Mouse (Mus musculus) retina, postnatal 1 day (tissue): ENCODE results near the gene Hoxb7.

Experiments
- DNase-seq: peaks from one replicate; pipeline ENCODE4 v3.0.0-alpha.2; 2012

Hoxb7 gene

DNA sequence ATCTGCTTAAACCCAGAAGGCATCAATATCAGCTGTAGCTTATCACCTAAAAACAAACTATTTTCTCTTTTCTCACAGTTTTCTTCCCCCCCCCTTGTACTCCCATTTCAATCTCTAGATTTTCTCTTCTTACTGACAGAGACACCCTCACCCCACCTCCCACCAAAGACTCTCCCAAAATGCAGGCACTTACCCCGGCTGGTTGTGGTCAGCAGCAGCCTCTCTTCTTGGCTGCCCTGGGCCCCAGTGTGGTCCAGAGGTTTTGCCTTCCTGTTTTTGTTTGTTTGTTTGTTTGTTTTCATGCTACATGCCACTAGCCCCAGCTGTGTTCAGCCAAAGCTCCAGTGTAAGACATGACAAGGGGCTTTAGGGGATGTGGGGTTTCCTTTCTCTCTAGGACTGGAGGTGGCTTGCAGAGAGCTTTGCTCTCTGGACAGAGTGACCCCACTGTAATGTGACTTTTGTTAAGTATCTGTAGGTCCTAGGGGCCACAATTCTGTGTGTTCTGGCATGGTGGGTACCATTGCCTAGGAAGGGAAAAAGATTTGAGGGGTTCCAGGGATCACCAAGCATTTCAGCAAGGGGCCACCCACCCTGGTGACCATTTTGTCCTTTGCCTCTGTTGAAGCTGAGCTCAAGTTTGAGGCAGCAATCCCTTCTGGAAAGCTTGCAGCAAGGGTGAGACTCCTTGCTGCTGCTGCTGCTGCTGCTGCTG lies 18.2 kb upstream of the Hoxb7 start:
- DNase-seq: no peak

DNA sequence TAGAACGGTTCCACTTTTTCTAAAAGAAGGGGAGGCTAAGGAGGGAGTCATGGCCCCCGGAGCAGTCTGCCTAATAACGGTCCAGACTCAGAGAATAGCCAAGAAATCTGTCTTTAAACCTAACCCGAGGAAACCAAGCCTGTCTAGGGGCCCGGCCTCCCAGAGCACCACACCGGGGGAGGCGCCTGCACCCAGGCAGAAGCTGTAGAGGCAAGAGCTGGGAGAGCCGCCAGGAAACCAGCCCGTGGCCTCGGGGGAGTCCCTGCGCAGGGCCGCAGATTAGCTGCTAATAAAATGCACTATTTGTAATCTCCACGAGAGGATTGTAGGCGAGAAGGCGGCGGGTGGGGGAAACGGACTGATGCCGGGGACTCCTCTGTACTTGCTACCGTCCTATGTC lies 16.6 kb upstream of the Hoxb7 start:
- no peak for DNase-seq

DNA sequence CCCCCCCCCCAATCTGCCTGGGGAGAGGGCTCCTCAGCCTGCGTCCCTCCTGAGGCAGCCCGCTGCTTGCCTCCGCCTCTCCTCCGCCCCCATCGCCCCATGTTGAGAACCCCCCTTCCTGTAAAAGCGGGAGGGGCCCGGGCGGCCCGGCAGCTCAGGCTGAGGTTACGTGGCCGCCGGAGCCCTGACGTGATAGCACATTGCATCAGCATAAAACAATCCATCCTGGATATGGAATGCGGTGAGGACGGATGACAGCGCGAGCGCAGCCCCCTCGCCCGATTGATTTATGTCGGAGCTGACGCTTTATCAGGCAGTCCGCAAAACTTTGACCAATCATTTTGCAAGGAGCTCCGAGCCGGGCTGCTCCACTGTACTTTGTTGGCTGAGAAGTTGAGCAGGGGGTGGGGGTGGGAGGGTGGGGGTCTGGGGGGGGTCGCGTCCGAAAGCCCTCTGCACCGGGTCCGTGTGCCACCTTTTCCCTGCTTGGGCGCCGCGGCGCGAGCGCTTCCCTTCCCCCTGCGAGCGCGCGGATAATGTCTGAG lies 15.4 kb upstream of the Hoxb7 start, which contains the start of gene Hoxb9:
TSS of gene Hoxb9 (plus strand) at position 462 of the 545 bp plus-strand sequence.
- DNase-seq: no peak

DNA sequence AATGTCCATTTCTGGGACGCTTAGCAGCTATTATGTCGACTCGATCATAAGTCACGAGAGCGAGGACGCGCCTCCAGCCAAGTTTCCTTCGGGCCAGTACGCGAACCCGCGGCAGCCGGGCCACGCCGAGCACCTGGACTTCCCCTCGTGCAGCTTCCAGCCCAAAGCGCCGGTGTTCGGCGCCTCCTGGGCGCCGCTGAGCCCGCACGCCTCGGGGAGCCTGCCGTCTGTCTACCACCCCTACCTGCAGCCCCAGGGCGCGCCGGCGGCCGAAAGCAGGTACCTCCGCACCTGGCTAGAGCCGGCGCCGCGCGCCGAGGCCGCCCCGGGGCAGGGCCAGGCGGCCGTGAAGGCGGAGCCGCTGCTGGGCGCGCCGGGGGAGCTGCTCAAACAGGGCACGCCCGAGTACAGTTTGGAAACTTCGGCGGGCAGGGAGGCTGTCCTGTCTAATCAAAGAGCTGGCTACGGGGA lies 14.8 kb upstream of the Hoxb7 start:
- no peak for DNase-seq

DNA sequence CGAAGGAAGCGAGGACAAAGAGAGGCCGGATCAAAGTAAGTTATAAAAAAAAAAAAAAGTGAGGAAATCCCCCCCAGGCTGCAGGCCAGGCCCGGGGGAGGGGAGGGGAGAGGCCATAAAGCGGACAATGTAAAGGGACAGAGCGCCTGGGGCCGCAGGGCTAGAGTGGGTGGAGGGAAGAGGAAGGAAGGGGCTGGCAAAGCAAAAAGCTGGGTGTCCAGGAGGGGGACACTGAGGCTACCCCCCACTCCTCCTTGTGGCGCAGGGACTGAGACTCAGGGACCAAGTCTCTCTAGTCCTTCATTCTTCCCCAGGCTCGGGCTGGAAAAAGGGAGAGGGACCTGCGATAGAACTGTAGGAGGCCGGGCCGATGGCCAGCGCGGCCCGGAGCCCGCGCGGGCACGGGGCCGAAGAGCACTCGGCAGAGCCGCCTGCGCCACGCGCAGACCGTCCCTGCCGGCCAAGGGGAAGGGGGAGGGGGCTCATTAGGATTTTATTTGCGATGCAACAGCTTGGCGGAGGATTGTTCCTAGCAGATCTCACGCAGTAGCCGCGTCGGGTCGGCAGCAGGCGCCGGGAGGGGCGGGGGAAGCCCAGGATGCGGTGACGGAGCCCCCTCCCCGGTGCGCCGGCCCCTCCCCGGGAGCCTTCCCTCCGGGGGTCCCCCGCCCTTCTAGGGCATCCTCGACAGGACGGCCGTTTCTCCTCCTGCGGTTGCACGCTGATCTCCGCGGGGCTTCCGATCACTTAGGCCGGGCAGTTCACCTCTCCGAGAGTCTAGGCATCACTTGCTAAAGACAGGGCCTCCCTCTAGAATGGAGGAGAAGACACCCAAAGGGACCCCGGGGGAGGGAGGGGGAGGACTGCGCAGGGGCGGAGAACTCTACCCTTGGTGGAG lies 14.2 kb upstream of the Hoxb7 start:
- peak; percentile 64 for DNase-seq

DNA sequence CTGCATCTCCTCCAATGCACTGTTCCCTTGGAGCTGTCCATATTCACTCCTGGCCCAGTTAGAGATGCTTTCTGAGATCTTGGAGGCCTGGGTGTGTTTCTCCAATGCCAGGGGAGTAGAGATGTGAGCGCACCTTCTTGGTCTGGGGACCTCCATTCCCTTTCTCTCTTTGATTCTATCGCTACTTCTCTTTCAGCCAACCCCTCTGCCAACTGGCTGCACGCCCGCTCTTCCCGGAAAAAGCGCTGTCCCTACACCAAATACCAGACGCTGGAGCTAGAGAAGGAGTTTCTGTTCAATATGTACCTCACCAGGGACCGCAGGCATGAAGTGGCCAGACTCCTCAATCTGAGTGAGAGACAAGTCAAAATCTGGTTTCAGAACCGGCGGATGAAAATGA lies 12.0 kb upstream of the Hoxb7 start:
- no peak for DNase-seq

DNA sequence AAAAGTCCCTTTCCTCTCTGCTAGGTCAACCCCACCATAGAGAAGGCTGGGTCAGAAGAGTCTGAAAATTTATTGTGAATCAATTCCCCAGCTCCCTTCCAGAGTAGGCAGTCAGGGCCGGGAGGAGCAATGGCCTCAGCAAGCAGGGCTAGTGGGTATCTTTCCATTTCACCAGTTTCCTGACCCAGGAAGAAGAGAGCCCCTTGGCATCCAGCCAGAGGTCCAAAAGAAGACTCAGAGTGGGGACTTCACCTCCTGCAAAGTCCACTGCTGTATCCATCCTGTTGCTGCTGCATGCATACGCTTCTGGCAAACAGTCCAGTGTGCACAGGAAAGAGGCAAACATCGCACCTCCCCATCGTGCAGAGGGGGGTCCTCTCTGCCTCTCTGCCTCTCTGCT lies 10.5 kb upstream of the Hoxb7 start:
- no peak for DNase-seq

DNA sequence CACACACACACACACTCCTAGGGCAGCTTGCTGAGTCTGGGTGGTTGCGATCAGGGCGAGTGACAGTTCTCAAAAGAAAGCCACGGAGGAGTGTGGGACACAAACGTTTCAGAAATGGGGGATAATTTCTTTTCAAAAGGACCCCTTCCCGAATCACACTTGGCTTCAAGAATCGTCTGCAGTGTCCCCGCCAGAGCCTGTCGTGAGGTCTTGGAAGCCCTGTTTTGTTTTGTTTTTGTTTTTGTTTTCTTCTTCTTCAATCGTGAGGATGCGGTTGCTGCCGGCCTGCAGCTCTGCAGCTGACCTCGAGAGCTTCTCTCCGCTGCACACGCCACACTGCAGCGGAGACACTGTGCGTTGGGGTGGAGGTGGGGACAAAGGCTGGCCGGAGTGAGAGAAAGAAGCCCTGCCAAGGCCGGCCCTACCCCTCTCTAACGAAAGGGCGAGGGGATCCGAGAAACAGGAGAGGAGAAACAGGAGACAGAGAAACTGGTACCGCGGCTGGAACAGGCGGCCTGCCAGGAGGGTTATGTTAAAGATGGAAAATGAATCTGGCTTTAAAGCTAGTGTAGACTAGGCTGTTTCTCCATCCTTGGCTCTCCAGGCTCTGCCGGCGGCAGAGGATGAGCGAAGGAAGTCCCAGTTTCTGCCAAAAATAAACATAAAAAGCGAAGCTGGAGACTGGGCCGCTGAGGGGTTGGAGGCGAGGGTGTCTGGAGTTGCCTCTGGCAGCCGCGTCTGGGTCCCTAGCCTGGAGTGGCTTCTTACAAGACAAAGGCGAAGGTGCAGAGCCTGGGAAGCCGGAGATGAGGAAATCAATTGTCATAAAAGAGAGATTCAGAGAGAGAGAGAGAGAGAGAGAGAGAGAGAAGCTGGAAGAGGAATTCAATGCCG lies 9.0 kb upstream of the Hoxb7 start:
- no peak for DNase-seq

DNA sequence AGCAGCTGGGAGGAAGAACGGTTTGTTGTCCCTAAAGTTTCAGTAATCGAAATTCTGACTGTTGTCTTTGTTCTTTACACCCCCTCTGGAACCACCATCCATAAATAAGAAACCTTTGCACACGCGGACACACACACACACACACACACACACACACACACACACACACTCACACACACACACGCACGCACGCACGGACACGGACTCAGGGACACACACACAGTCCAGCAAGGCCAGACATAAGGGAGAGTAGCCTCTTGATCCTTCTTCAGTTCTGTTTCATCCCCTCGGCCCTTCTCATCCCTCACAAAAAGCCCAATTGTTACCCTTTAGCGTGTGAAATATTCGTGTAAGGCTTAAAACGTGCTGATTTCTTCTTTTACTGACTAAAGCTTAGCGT lies 8.1 kb upstream of the Hoxb7 start:
- DNase-seq: no peak

DNA sequence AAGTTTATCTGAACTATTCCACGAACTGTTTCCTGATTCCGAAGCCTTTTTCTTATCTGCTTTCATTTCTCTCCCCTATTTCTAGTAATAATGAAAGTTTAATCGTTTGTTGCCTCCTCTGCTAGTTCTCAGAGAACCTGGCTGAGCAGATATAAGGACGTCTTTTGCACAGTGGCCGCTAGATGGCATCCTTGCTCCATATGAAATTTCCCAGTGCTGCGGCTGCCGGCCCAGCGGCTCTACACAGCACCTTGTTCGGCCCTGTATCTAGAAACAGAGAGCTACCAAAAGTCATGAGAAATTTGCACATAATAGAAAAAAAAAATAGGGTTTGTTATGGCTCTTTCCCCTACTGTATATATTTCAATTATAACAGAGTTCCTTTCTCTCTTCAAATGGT lies 7.7 kb upstream of the Hoxb7 start:
- peak; percentile 89 for DNase-seq

DNA sequence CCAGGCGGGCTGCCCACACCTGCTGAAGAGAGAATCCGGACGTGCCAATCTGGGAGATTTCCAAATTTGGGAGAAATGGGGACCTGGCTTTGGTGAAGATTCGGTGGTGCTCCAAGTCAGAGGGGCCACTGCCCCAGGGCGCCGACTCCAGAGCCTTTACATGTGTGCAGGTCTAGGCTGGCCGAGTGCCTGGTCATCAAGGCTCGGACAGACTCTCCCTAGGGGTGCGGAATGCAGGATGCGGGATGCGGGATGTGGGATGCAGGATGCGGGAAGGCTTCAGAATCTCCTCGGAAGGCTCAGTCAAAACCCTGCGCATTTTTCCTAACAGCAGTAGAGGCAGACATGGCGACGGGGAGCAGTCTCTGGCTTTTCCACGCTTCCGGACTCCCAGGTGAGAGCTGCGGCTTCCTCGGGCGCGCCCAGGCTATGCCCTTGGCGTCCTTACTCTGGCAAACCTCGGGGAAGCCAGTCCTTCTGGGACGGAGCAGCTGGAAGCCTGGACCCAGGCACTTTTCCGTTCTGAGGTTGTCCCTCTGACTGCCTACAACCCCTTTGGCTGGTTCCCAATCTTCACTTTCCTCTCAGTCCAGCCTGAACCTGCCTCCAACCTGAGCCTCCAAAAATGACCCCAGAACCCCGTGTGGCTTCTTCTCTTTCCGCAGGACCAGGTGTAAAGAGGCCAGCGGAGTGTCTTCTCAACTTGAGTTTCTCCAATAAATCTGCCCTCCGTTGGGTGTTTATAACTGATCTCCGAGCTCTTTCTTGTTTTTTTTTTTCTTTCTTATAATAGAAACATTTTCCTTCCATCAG lies 6.8 kb upstream of the Hoxb7 start:
- no peak for DNase-seq

DNA sequence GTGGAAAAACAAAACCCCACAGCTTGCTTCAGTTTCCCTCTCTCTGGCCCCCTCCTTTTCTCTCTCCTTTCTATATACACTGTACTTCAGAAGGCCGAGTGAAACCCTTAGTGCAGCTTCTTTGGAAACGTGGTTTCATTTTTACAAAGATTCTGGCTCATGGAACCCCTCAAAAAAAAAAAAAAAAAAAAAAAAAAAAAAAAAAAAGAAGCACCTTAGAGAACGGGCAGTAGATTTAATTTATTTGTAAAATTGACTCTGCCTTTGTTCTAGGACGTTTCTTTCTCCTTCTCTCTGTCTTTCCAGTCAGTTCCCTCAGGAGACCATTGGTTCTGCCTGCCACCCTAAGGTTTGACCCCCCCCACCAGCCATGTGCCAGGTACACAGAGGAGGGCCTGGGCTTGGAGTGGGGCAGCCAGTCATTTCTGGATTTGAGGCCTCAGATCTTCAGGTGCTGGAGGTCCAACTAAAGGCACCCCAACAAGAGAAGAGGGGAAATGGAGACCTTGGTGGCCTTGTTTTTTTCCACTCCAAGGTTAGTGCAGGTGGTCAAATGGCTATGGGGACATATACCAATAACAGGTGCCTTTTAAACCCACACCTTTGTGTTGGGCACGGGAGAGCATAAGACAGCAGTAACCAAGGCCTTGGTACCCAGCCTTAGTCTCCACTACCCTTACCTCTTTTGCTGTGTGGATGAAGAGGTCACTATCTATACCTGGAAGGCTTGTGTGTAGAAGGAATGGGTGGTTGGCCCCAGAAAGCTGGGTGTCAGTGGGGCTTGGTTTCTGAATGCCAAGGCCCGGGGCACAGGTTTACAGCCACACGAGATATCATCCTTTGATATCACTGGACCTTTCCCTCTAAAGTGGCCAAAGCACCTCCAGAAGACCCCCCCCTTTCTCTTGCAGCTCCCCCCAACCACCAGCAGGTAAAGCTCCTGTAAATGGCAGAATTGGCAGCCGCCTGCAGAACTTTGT lies 5.7 kb upstream of the Hoxb7 start:
- no peak for DNase-seq

DNA sequence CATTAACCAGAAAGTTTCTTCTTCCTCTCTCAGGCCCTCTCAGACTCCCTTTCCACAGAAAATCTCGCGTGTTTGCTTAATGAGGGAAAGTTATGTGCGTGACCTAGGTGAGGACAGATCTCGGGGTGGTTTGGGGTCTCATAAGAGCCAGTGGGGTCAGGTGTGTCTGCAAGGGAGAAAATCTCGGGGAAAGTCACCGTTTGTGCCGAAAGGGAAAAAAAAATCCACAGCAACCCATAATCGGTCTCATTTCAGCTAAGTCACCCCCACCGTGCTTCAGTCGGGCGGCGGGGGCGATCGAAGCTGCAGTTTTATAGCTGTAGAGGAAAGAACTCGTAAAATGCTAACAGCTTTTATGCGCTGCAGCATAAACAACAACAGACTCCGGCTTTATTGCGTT lies 5.0 kb upstream of the Hoxb7 start:
- no peak for DNase-seq

DNA sequence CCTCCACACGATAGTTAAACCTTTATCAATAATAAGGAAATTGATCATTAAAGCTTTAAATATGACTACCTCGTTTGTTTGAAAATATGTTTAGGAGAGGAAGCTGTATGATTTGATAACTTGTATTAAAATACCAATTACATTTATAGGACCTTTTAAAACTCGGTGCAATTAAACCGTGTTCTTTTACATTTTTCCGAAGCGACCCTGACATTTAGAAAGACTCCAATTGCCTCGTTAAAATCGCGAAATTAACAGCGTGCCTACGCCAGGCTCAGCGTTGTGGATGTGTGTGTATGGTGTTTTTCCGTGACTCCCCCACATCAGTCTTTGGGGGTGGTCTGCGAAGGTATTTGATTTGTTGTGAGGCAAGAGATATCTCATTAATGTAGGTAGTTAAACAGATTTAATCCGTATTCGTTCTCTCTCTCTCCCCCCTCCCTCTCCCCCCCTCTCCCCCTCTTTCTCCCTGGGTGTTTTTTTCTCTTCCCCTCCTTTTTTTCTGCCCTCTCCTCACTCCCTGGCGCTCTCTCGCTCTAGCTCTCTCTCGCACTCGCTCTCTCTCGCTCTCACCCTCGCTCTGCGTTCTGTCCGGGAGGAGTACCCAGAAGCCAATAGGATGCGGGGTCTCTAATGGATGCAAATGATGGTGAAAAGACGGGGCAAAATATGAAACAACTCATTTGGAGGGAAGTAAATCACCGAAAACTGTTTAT lies 4.4 kb upstream of the Hoxb7 start, which contains the start of gene Hoxb8:
TSS of gene Hoxb8 (plus strand) at position 51 of the 716 bp plus-strand sequence.
- no peak for DNase-seq

DNA sequence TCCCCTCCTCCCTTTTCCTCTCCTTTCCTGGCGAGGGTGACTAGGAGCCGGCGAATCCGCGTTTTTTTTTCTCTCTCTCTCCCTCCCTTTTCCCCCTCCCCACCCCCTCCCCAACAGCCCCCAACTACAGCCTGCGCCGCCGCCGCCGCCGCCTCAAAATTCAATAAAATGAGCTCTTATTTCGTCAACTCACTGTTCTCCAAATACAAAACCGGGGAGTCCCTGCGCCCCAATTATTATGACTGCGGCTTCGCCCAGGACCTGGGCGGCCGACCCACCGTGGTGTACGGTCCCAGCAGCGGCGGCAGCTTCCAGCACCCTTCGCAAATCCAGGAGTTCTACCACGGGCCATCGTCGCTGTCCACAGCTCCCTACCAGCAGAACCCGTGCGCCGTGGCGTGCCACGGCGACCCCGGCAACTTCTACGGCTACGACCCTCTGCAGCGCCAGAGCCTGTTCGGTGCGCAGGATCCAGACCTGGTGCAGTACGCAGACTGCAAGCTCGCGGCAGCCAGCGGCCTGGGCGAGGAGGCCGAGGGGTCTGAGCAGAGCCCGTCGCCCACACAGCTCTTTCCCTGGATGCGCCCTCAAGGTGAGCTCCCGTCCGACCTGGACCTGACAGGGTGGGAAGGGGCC lies 3.5 kb upstream of the Hoxb7 start:
- DNase-seq: no peak

DNA sequence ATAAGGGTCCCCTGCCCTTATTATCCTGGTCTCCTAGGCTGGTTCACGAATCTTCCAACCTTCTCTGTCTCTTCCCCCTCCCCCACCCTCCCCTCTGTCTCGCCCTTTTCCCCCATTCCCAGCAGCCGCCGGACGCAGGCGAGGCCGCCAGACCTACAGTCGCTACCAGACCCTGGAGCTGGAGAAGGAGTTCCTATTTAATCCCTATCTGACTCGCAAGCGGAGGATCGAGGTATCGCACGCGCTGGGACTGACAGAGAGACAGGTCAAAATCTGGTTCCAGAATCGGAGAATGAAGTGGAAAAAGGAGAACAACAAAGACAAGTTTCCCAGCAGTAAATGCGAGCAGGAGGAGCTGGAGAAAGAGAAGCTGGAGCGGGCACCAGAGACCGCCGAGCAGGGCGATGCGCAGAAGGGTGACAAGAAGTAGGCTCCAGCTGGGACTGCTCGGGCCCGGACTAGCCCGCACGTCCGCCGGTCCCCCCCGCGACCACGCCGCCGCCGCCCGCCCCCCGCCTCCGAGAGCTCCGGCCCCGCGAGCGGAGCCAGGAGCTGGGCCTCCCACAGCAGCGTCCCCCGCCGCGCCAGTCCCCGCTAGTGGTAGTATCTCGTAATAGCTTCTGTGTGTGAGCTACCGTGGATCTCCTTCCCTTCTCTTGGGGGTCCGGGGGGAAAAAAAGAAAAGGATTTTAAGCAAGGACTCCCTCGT lies 2.2 kb upstream of the Hoxb7 start:
- peak; percentile 80 for DNase-seq

DNA sequence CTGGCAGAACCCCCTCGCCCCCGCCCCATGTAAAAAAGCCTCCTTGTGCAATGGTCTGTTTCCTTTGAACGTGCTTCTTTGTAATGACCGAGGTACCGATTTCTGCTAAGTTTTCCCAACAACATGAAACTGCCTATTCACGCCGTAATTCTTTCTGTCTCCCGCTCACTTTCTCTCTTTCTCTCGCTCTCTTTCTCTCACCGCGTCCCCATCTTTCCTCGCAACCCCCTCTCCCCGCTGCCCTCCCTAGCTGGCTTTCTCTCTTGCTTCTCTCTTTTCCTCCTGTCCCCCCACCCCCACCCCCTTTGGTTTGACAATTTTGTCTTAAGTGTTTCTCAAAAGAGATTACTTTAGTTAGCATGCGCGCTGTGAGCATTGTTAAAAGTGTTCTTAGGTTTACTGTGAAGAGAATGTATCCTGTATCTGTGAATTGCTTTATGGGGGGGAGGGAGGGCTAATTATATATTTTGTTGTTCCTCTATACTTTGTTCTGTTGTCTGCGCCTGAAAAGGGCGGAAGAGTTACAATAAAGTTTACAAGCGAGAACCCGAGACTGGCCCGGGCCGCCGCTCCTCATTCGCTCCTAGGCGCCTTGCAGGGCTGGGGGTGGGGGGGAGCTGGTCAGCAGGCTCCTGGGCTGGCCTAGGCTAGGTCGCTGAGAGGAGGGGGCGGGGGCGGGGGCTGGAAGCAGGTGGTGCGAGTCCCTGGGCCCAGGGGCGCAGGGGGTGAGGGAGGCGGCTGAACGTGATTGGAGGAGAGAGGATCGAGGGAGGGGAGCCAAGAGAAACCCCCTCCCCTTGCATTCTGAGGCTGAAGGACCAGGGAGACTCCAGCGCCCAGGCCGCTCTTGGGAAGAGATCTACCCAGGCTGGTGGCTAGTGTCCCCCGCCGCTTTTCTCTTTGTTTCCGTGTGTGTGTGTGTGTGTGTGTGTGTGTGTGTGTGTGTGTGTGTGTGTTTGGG lies 1.4 kb upstream of the Hoxb7 start:
- no peak for DNase-seq
